Mouse (Mus musculus) stomach, postnatal 0 days (tissue): ENCODE data around the gene Nacc1.

Experiments
- CTCF ChIP-seq: IDR thresholded peaks from 2 replicates; pipeline ENCODE4 v1.5.1; 2016; ENCODE audit warnings: antibody characterized with exemption, low read depth, mild to moderate bottlenecking, moderate library complexity
- EP300 ChIP-seq: optimal IDR thresholded peaks from 2 replicates; pipeline ENCODE3; 2016; ENCODE audit warnings: antibody characterized with exemption

- TF ChIP-seq CTCF (no peak), EP300 (no peak)
Observed at GRCm38 (mm10) chr8:84732545-84732944, 44.9 kb upstream of the Nacc1 start.
